Mouse (Mus musculus) frontal cortex, postnatal 25 days (tissue): Measurements from ENCODE around the gene Col19a1.

Source experiments
- DNase-seq, 2 experiments: peaks; one replicate each; pipeline ENCODE4 v3.0.0; 2022; ENCODE audit warnings: low spot score in 2 of 2

Col19a1 gene

GRCm38 (mm10) chr1:24587141-24587541 is at the start of gene Col19a1:
Col19a1 (minus strand) TSS chr1:24587472.
- DNase-seq, result peak; percentile 23 to 24

- DNase-seq, result no peak
Measured at GRCm38 (mm10) chr1:24633553-24634132, 46.4 kb upstream of the Col19a1 start.

GRCm38 (mm10) chr1:24612556-24612955 is 25.3 kb upstream of the Col19a1 start:
- DNase-seq, result peak in 1 of 2 experiments; percentile 99

- DNase-seq, result no peak
Measured at GRCm38 (mm10) chr1:24595096-24595495, 7.8 kb upstream of the Col19a1 start.

- peak; percentile 27 to 33 for DNase-seq
Measured at GRCm38 (mm10) chr1:24586370-24587140, 717 bp downstream of the Col19a1 start.

GRCm38 (mm10) chr1:24572602-24573001 is 14.7 kb downstream of the Col19a1 start:
- no peak for DNase-seq

- no peak for DNase-seq
Measured at GRCm38 (mm10) chr1:24564113-24564512, 23.2 kb downstream of the Col19a1 start.

- DNase-seq, result no peak
Measured at GRCm38 (mm10) chr1:24558005-24558404, 29.3 kb downstream of the Col19a1 start.

GRCm38 (mm10) chr1:24553462-24553861 is 33.8 kb downstream of the Col19a1 start:
- DNase-seq, result no peak

GRCm38 (mm10) chr1:24550560-24551280 is 36.6 kb downstream of the Col19a1 start:
- DNase-seq, result no peak

- no peak for DNase-seq
Measured at GRCm38 (mm10) chr1:24550031-24550430, 37.2 kb downstream of the Col19a1 start.

GRCm38 (mm10) chr1:24549050-24549449 is 38.2 kb downstream of the Col19a1 start:
- no peak for DNase-seq

GRCm38 (mm10) chr1:24547574-24547973 is 39.7 kb downstream of the Col19a1 start:
- DNase-seq, result no peak

- no peak for DNase-seq
Measured at GRCm38 (mm10) chr1:24539852-24540251, 47.4 kb downstream of the Col19a1 start.

GRCm38 (mm10) chr1:24527194-24527593 is 60.1 kb downstream of the Col19a1 start:
- DNase-seq, result no peak

- DNase-seq, result no peak
Measured at GRCm38 (mm10) chr1:24517462-24517861, 69.8 kb downstream of the Col19a1 start.

GRCm38 (mm10) chr1:24515341-24515740 is 71.9 kb downstream of the Col19a1 start:
- no peak for DNase-seq

- no peak for DNase-seq
Measured at GRCm38 (mm10) chr1:24511536-24511935, 75.7 kb downstream of the Col19a1 start.

- no peak for DNase-seq
Measured at GRCm38 (mm10) chr1:24495400-24495799, 91.9 kb downstream of the Col19a1 start.

GRCm38 (mm10) chr1:24484161-24484560 is 103.1 kb downstream of the Col19a1 start:
- no peak for DNase-seq

GRCm38 (mm10) chr1:24471096-24471710 is 116.1 kb downstream of the Col19a1 start:
- DNase-seq, result no peak

GRCm38 (mm10) chr1:24470633-24471032 is 116.6 kb downstream of the Col19a1 start:
- no peak for DNase-seq
